Mouse (Mus musculus) liver, embryonic 11.5 days (tissue): Measurements from ENCODE around the gene Prkag2. TPM values are rescaled to one million over a fixed set of nuclear protein-coding genes. Genes with fewer than 3 reads are reported as not detected.
A peak's percentile ranks its signal among the peaks of the same experiment; 100 is the strongest.

ENCODE experiments used
- ATAC-seq: fragments of 200-750 bp; cut with Nextera tagmentation; replicated peaks from 2 replicates; pipeline ENCODE4 v1.8.0; 2017; ENCODE audit warnings: moderate number of reproducible peaks, mild to moderate bottlenecking, moderate TSS enrichment, moderate library complexity; ENCODE audit not compliant: low FRiP score
- DNase-seq: peaks from one replicate; pipeline ENCODE4 v3.0.0-alpha.2; 2017; ENCODE audit warnings: low spot score
- H3K27ac ChIP-seq: fragments of 300-500 bp; sonication (generic); 2 replicates; pipeline ENCODE4 v1.5.1; 2014; ENCODE audit warnings: mild to moderate bottlenecking, low read depth, low read length, control low read depth
- H3K27me3 ChIP-seq: fragments of 300-500 bp; sonication (generic); replicated peaks from 2 replicates; pipeline ENCODE4 v1.6.1; 2014; ENCODE audit warnings: low read length, mixed read lengths; ENCODE audit not compliant: control insufficient read depth, insufficient read depth
- H3K36me3 ChIP-seq: fragments of 300-500 bp; sonication (generic); 2 replicates; pipeline ENCODE4 v1.6.1; 2014; ENCODE audit warnings: mild to moderate bottlenecking, low read length, moderate library complexity, mixed read lengths; ENCODE audit not compliant: control insufficient read depth, insufficient read depth
- H3K4me1 ChIP-seq: fragments of 300-500 bp; sonication (generic); replicated peaks from 2 replicates; pipeline ENCODE4 v1.6.1; 2014; ENCODE audit warnings: low read length, mixed read lengths; ENCODE audit not compliant: control insufficient read depth, insufficient read depth
- H3K4me2 ChIP-seq: fragments of 300-500 bp; sonication (generic); 2 replicates; pipeline ENCODE4 v1.6.1; 2014; ENCODE audit warnings: mild to moderate bottlenecking, control low read depth, moderate library complexity
- H3K4me3 ChIP-seq: fragments of 300-500 bp; sonication (generic); 2 replicates; pipeline ENCODE4 v1.5.1; 2014; ENCODE audit warnings: low read depth, low read length, control low read depth
- H3K9ac ChIP-seq: fragments of 300-500 bp; sonication (generic); 2 replicates; pipeline ENCODE4 v1.6.1; 2014; ENCODE audit warnings: low read depth, low read length, control low read depth
- H3K9me3 ChIP-seq: fragments of 300-500 bp; sonication (generic); 2 replicates; pipeline ENCODE4 v1.6.1; 2016; ENCODE audit warnings: low read length, inconsistent platforms, mixed read lengths; ENCODE audit not compliant: control insufficient read depth
- WGBS: fragments of 180-500 bp; shearing (Covaris S2); extraction: QIAGEN DNeasy Blood & Tissue Kit; methylation state at CpG from one replicate; pipeline ENCODE4 v1.1.7; 2014; 5-methylcytosine and 5-hydroxymethylcytosine counted together
- polyA plus RNA-seq: library from polyadenylated mRNA; unstranded; fragments of >200 nt; fragmentation: Nextera tagmentation; extraction: Ambion mirVana; gene quantifications from 2 replicates; pipeline ENCODE4 v1.2.1, GENCODE M21; 2014

Gene Prkag2
- polyA plus RNA-seq, 1 experiment from 2014 or later: 12.8 TPM

DNA sequence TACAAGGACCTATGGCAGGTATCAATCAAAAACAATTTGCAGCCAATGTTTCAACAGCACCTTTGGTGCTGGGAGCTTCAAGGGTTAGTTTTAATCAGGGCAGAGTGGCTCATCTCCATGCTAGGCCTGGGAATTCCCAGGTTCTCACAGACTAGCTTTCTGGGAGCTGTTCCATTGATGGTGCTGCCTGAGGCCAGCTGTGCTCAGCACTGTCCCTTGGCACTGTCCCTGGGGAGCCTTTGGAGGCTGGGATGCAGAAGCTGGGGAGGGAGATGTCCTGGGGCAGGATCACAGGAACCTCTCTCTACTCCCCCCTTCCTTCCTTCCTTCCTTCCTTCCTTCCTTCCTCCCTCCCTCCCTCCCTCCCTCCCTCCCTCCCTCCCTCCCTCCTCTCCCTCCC is 13.7 kb upstream of the Prkag2 start:
- Histone ChIP-seq H3K9me3 (no peaks in the 10 kb centered on the region), H3K9ac (no peak overlapping the region), H3K4me1 (no peaks in the 10 kb centered on the region), H3K27ac (no peak overlapping the region), H3K4me2 (no peak overlapping the region), H3K4me3 (no peak overlapping the region), H3K27me3 (no peaks in the 10 kb centered on the region), H3K36me3 (no peaks in the 10 kb centered on the region)
- no peak for ATAC-seq
- peak; percentile 23 for DNase-seq

DNA sequence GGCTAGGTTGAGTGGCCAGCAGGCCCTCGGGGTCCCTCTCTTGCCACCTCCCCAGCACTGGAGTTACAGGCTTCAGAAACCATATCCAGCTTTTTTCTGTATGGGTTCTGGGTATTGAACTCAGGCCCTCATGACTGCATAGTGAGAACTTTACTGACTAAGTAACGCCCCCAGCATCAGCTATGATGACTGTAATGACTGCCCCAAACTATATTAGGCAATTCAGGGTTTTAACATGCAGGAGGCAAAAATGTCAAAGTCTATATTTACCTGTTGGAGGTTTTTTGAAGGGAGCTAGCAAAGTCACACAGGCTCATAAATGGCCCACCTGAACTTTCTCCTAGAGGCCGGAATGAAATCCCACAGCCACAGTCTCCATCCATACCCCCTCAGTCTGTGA is 9.9 kb upstream of the Prkag2 start:
- Histone ChIP-seq H3K27me3 (no peaks in the 10 kb centered on the region), H3K9me3 (no peaks in the 10 kb centered on the region), H3K4me1 (no peaks in the 10 kb centered on the region), H3K4me2 (no peak overlapping the region), H3K27ac (no peak overlapping the region), H3K4me3 (no peak overlapping the region), H3K9ac (no peak overlapping the region), H3K36me3 (no peaks in the 10 kb centered on the region)
- WGBS: 70% methylated on average over 3 of the region's 3 CpGs
- ATAC-seq (no peak), DNase-seq (no peak)

DNA sequence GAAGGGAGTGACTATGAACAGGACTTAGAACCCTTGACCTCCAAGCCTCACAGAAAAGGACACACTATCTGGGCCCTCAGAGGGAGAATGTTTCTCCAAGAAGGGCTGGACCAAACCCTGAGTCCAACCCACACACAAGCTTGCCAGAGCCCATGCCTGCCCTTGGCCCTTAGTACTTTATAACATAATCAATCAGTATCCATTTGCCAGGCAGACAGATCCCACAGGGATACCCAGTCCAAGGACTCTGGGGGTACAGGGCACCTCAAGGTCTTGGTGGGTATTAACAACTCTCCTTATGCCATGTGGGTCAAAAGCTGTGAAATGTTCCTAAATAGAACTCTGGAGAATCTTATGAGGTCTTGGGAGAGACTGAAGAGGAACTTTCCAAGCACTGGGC is 5.3 kb upstream of the Prkag2 start:
- no peak overlapping the region for H3K9ac ChIP-seq
- no peaks in the 10 kb centered on the region for H3K9me3 ChIP-seq
- H3K4me3 ChIP-seq: no peak overlapping the region
- DNase-seq: no peak
- no peak overlapping the region for H3K27ac ChIP-seq
- no peak for ATAC-seq
- H3K4me2 ChIP-seq: no peak overlapping the region
- no peaks in the 10 kb centered on the region for H3K36me3 ChIP-seq
- peaks cover 16% of the 10 kb centered on the region for H3K27me3 ChIP-seq
- no peaks in the 10 kb centered on the region for H3K4me1 ChIP-seq

DNA sequence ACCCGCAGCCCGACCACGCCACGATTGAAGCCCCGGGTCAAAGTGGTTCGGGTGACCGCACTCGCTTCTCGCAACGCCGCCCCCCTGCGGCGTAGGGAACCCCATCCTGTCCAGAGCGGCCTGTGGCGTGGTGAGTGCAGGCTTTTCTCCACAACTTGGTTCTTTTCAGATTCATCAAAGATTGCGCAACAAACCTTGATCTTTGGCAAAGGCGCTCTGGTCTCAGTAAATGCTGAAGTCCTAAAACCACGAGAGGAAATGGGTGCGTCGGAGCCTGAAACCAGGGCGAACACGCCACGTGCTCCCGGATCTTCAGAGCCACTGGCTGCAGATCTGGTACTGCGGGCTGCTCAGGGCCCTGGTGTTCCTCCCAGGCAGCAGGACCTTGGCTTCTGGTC is 683 bp upstream of the Prkag2 start:
- no peaks in the 10 kb centered on the region for H3K9me3 ChIP-seq
- ATAC-seq: no peak
- WGBS: under 1% methylated on average over 25 of the region's 25 CpGs
- no peaks in the 10 kb centered on the region for H3K4me1 ChIP-seq
- H3K27ac ChIP-seq: no peak overlapping the region
- DNase-seq: peak; percentile 62
- H3K4me3 ChIP-seq: peak overlapping the region; percentile 57
- peaks cover 48% of the 10 kb centered on the region for H3K27me3 ChIP-seq
- H3K36me3 ChIP-seq: no peaks in the 10 kb centered on the region
- H3K9ac ChIP-seq: peak overlapping the region; percentile 56
- peak overlapping the region; percentile 86 for H3K4me2 ChIP-seq

DNA sequence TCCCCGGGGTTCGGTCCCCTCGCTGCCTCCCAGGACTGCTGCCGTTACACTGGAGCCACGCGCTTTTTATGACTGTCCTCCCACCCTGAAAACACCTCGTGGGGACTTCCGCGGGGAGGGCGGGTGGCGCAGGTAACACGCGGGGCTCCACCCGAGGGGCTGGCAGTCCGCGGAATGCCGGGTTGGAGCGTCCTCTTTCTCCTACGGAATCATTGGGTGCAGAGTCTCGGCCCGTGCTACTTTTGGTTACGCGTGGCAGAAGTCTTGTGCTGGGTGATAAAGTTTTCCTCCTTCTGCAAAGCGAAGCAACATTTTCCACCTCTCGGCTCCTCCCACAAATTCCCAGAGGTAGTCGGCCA is 306 bp downstream of the Prkag2 start:
- Histone ChIP-seq H3K4me2 (peak overlapping the region; percentile 86), H3K9me3 (no peaks in the 10 kb centered on the region), H3K4me1 (no peaks in the 10 kb centered on the region), H3K4me3 (peak overlapping the region; percentile 57), H3K27me3 (peaks cover 48% of the 10 kb centered on the region), H3K36me3 (no peaks in the 10 kb centered on the region), H3K9ac (peak overlapping the region; percentile 44), H3K27ac (no peak overlapping the region)
- WGBS: 2% methylated on average over 26 of the region's 26 CpGs
- DNase-seq (no peak), ATAC-seq (no peak)

DNA sequence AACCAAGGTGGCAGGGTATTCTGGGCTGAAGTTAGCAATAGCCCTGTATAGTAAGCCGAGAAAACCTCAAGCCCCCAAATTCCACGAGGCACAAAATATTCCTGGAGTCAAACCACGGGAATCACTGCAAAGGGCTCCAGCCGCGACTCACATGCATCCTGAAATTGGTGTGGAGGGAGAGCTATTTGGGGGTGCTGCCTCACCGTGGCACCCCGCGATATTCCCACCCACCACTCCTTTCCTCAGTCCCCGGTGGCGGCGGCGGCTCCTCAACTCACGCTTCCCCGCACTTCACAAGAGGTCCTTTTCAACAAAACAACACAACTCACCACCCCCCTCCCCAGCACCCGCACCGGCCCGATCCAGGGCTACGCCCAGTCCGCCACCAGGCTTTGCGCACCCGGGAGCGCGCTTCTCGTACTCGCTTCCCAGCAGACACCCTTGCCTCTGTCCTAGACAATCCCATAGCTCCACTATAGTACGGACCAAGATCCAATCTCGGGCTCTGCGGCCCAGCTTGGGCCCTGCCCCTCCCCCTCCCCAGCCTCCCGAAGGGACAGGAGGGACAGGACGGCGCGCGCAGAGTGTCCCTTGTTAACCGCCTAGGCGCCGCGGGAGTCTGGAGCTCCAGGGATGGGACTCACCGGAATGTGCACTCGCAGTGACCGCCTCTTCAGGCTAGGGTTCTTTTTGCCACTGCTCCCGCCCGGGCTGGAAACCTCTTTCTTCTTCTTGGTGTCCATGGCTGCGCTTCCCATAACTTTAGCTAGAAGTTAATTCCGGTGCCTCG is 880 bp downstream of the Prkag2 start:
- 3% methylated on average over 45 of the region's 45 CpGs for WGBS
- peak overlapping the region; percentile 86 for H3K4me2 ChIP-seq
- DNase-seq (peak; percentile 51), ATAC-seq (peak; percentile 37)
- peaks cover 48% of the 10 kb centered on the region for H3K27me3 ChIP-seq
- no peaks in the 10 kb centered on the region for H3K36me3 ChIP-seq
- no peak overlapping the region for H3K27ac ChIP-seq
- peak overlapping the region; percentile 57 for H3K4me3 ChIP-seq
- H3K9me3 ChIP-seq: no peaks in the 10 kb centered on the region
- H3K4me1 ChIP-seq: no peaks in the 10 kb centered on the region
- H3K9ac ChIP-seq: peak overlapping the region; percentile 44; the same call in 1 of the 2 replicates

DNA sequence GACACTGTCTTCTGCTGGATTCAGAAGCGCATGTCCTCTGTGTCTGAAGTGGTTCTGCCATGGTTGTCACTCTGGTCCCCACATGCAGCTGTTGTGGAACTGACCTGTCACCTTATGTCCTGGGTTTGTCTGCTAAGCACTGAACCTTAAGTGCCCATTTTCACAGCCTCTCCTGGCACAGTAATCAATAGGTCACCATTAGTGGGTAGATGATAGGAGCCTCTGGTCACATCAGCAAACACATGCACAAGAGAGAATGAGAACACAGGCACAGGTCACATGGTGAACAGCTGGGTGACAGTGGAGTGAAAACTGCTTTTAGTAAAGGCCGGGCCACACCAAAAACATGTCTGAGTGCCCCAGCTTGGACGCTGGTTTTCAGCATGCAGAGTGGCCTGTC is 2.6 kb downstream of the Prkag2 start:
- DNase-seq (no peak), ATAC-seq (no peak)
- Histone ChIP-seq H3K4me3 (no peak overlapping the region), H3K27me3 (peaks cover 48% of the 10 kb centered on the region), H3K9me3 (no peaks in the 10 kb centered on the region), H3K27ac (no peak overlapping the region), H3K4me2 (no peak overlapping the region), H3K4me1 (no peaks in the 10 kb centered on the region), H3K9ac (no peak overlapping the region), H3K36me3 (no peaks in the 10 kb centered on the region)
- WGBS: 56% methylated on average over 3 of the region's 3 CpGs

DNA sequence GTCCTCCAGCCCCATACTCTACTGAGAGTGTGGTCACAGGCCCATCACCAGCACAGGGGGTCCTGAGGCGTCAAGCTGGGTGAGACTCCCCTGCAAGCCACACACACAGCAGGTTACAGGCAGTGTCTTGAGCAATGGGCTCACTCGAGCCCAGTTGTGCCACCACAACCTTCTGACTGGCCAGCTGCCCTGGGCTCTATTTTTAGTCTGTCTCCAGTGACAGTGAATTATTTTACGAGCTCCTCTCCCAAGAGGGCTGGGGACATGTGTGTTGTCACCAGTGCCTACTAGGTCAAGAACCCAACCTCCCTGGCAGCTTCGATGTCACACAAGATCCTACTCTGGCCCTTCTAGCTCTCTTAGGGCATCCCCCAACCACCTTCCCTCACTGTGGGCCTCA is 4.0 kb downstream of the Prkag2 start:
- no peak overlapping the region for H3K9ac ChIP-seq
- no peaks in the 10 kb centered on the region for H3K36me3 ChIP-seq
- H3K9me3 ChIP-seq: no peaks in the 10 kb centered on the region
- H3K4me2 ChIP-seq: no peak overlapping the region
- no peak overlapping the region for H3K4me3 ChIP-seq
- H3K27ac ChIP-seq: no peak overlapping the region
- DNase-seq (no peak), ATAC-seq (no peak)
- H3K4me1 ChIP-seq: no peaks in the 10 kb centered on the region
- 58% methylated on average over 4 of the region's 4 CpGs for WGBS
- peaks cover 39% of the 10 kb centered on the region for H3K27me3 ChIP-seq

DNA sequence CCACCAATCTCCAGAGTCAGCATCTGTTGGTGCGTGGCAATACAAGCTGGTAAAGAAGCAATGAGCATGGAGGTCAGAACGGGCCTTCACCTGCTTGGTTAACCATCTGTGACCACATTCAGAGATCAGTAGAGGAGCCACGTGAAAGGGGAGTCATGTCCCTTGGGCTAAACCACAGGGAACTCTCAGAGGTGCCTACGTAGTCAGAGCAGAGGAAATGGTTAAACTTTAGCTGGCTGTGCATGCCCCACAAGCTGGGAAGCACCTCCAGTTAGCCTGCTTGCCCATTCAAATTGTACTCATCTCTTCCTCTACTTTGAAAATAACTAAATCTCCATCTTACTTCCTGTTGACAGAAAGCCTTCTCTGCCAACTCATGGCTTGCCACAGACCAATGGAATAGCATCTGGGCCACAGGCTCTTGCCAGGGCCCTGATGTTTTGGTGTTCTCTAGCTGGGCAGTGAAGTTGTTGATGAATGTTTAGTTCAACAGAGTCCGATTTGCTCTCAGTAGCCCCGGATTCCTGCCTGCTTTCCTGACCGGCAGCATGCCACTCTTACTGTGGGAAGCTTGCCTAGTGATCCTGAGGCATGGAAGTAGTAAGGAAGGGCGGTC is 7.7 kb downstream of the Prkag2 start:
- no peak overlapping the region for H3K4me3 ChIP-seq
- peaks cover 2% of the 10 kb centered on the region; the same call in 1 of the 2 replicates for H3K27me3 ChIP-seq
- H3K27ac ChIP-seq: no peak overlapping the region
- DNase-seq: no peak
- no peaks in the 10 kb centered on the region for H3K9me3 ChIP-seq
- no peaks in the 10 kb centered on the region for H3K36me3 ChIP-seq
- no peak overlapping the region for H3K9ac ChIP-seq
- no peak for ATAC-seq
- H3K4me1 ChIP-seq: no peaks in the 10 kb centered on the region
- no peak overlapping the region for H3K4me2 ChIP-seq
- WGBS: 70% methylated on average over 8 of the region's 8 CpGs
